Mouse (Mus musculus) thymus, postnatal 25 days (tissue): ENCODE measurements around the gene Sestd1.

Source experiments
- DNase-seq: peaks from one replicate; pipeline ENCODE4 v3.0.0; 2022

Gene Sestd1

DNA sequence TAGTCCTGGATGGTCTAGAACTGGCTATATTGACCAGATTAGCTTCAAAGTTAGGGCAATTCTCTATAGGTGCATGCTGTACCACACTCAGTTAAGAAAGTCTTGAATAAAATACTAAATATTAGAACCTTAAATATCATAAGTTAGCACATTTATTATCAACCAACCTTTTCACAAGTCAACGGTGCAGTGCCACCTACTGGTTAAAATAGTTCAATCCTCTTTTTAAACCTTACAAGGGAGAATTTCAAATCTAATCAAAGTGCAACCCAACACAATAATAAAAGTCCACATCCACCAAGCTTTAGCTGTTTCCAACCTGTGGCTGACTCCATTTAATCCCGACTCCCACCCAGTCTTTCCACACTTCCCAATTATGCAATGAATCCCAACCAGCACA is 76.5 kb downstream of the Sestd1 start:
- no peak for DNase-seq

DNA sequence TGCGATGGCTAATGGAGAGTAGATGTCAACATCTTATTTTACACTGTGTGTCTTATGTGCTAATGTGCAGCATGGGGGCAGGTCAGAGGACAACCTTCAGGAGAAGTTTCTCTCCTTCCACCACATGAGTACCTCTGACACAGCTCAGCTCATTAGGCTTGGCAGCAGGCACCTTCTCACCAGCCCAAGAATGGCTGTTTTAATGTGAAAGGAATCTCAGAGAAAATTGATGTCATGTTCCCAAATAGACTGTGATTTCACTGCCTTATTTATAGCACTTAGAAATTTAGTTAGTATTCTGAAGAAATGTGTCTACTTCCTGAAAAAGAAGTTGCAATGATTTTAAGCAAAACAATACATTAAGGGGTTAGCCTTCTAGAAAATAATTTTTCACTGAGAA is 78.5 kb downstream of the Sestd1 start:
- no peak for DNase-seq

DNA sequence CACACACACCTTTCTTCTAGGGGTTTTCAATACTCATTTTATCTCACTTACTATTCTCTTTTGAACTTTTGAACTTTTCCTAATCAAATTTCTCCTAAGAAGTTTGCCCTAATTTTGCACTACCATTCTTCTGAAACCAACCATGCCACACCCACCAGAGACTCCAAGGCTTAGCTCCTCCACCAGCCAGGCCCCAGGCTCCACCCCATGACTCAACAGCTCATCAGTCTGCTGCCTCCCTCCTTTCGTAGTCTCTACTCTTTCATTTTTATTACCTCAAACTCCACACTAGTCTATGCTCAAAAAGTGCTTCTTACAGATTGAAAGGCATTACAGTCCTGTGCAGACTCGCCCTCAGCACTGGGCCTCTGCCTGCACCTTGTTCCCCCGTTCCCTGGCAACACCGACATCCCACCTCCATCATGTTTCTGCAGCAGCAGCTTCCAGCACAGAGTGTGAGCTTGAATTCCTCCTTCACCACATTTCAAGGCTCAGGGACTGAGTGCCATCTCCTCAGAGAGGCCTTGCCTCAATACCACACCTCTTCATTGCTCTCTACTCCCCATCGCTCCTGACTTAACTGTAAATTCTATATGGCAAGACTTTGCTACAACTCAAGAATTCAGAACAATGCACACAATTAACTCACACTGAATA is 79.3 kb downstream of the Sestd1 start:
- no peak for DNase-seq

DNA sequence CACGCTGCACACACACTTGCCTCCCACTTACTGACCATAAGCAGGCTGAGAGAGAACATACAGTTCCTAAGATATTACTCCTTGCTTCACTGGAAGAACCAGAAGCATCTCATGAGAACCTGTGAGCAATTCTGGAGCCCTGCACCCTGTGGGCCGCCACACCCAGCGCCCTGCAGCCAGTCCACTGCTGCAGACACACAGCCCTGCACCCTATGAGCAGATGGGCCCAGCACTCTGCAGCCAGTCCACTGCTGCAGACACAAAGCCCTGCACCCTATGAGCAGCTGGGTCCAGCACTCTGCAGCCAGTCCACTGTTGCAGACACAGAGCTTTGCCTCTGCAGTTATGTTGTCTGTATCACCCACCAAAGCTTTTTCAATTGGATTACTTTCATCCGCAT is 80.0 kb downstream of the Sestd1 start:
- no peak for DNase-seq

DNA sequence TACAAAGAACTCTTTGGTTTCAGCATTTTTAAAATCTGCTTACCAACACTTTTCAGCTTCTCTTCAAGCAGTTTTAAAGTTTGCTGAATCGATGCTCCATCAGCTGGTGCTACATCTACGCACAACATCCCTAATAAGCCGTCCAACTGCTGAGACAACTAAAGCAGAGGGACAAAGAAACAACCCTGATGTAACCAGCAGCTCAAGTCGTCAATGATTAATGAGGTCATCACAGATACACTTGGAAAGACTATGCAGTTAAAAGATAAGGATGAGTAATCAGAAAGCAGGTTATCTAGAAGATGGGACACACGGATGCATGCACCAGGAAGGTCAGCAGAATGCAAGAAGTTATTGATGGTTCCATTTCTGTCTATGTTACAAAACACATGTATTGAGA is 82.1 kb downstream of the Sestd1 start:
- DNase-seq, result no peak

DNA sequence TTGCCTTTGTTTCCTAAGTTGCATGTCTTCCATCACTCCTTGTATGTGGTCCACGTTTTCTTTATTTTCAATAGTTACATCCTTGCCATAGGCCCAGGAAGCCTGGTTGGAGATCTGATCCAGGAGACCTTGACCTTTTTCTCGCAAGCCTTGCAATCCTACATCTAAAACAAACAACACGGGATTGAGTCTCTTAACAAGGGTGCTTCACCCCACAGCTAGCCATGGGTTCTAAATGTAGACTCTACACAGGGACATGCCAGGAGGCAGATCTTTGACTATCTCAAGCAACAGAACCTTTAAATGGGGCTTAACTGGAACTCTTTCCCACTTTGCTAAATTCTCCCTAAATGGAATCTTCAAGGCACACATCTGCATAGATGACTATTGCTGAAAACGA is 83.6 kb downstream of the Sestd1 start:
- no peak for DNase-seq

DNA sequence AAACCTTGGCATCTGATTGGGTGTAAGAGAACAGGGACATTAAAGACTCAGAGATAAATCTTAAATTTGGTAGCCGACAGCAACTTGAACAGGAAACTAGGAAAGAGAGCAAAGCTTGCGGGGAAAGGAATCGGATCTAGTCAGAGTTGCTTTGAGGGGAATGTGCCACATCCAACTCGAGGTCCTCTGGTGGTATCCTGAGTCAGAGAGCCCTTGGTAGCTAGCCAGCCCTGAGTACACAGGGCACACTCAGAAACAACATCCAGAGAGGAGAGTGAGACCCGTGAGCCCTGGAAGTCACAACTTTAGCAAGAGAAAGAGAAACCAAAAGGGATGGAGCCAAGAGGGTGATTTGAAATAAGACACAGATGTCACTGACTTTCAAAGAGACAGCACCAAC is 85.3 kb downstream of the Sestd1 start:
- no peak for DNase-seq

DNA sequence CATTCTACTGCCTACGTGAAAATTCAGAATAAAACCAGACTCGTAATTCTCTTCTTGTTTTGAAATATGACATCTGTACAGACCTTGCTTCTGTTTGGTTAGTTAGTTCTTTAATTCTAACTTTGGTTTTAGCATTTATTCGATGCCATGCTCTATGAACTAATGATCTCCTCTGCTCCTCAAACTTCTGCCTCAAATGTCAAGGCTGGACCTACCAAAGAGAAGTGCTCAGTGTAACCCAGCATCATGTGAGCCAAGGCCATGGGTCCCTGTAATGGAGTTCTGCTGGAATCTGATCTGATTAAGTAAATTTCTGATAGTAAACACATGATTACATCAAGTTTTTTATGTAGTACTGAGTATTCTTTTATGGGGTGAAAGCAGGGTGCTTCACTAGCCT is 88.6 kb downstream of the Sestd1 start:
- DNase-seq, result no peak

DNA sequence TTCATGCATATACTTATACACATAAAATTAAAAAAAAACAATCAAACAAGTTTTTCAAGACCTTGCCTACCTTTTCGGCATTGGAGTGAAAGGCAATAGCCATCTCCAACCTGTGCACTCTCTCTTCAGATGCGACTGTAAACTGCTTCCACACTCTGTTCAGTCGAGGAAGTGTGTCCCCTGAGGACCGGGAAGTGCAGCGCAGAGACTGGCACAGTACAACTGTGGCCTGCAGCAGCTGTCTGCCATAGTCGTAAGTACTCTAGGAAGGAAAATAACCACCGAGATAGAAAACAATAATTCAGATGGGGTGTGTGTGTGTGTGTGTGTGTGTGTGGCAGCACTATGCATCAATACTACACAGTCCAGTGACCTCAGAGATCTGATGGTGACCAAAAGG is 89.5 kb downstream of the Sestd1 start:
- no peak for DNase-seq

DNA sequence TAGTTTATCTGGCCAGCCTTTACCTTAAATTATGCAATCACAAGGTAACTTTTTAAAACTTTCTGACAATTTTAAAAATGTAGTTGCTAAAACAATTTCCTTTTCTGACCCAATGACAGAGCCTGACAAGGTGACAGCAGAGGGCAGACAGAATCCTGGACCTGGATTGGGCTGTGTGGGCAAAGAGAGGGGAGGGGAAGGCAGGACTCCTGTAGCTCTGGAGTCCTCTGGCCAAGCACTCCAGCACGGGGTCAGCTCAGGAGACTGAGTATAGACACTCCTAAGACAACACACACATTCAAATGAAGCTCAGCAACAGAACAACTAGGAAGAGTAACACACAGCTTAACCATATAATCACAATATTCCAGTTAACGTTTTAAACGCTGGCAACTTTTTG is 90.1 kb downstream of the Sestd1 start:
- no peak for DNase-seq

DNA sequence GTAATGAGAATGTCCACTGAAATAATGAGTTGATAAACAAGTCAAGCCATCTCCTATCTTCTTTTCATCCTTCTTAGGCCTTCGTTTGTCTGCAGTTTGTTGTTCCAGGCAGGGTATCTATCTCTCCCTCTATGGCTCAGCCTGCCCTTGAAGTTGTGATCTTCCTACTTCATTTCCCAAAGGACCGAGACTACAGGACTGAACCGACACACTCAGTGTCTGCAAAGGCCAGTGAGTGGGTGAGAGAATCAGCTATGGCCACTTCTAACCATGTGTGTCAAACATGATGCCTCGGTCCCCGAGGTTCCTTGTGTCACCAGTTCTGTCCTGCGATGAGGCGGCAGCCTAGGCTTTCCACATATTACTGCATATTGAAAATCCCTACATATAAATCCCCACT is 90.7 kb downstream of the Sestd1 start:
- DNase-seq, result no peak

DNA sequence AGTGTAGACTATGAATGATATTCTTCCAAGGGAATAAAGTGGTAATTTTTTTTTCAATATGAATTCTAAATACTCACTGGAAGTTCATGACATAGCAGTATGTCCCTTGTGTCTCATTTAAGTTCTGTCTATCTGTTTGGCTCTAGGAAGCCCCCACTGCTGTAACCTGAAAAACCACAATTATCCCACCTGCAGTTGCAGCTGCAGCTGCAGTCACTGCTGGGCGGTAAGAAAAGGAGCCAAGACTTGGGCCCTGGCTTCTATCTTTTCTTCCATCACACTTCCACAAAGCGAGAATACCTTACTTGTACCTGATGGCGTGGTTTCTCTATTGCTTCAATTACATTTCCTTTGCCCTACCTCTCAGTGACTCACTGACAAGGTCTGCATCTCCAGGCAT is 92.9 kb downstream of the Sestd1 start:
- DNase-seq, result peak; percentile 59

DNA sequence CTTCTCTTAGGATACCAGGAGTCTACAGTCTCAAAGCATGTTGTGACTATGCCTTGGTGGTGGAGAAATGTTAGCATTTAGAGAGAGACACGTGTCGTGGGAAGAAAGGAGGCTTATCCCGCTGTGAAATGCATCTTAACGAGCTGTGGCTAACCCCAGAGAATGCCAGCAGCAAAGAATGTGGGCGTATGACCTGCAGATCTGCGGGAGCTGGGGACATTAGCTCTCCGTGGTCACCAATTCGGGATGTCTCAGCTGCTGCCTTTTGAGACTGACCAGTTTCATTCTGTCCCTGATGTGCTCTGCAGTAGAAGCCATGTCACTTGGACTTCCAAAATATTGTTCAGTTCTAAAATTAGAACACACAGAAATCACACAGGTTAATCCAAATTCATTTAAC is 93.5 kb downstream of the Sestd1 start:
- no peak for DNase-seq

DNA sequence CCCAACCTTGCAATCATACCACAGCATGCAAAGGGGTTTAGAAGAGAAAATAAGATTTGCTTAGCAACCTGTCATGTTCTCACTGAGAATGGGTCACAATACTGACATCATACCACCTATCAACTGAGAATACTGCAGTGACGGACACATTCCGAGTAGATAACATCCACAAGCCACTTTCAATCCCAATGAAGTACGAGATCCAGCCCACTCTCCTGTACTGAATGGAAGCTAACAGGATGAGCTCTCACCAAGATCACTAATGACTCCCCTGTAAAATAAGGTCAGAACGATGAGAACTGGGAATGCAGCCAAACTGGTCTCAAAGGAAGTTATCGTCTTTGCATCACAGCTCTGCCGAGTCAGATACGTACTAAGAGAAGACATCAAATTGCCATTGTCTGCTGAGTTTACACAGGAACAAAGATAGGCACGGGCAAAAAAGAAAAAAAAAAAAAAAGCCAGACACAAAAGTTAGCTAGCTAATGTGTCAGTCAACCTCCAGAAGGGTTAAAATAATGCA is 96.3 kb downstream of the Sestd1 start:
- no peak for DNase-seq

DNA sequence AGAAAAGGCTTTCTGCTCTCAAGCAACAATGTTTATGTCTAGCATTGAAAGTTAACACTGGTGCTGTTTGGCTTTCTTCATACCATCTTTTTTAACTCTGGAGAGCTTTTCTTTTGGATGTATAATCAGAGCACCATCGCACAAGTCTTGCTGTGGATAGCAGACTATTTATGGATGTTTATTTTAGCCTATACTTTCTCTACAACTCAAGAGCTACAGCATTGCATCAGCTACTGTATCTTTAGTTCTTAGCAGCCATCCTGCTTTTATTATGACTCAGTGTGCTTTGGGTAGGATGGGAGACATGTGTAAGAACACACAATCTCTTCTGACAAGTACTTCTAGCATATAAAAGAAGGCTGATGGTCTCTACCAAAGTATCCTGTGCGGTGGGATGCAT is 96.7 kb downstream of the Sestd1 start:
- no peak for DNase-seq

DNA sequence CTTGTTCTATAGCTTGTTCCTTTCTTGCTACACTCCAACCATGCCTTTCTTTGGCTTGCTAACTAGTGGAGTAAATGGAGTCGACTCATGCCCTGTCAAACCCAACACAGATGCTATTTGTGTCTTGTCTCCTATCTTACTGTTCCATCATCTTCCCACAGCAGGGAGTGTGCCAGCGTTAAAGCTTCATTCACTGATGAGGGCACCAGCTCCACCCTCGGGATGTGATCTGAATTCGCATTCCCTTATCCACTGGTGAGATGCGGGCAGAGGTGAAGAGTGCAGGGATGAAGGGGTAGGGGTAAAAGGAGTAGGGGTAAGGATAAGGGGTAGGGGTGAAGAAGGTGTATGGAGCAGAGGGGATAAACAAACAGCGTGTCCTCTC is 97.4 kb downstream of the Sestd1 start:
- DNase-seq, result no peak

DNA sequence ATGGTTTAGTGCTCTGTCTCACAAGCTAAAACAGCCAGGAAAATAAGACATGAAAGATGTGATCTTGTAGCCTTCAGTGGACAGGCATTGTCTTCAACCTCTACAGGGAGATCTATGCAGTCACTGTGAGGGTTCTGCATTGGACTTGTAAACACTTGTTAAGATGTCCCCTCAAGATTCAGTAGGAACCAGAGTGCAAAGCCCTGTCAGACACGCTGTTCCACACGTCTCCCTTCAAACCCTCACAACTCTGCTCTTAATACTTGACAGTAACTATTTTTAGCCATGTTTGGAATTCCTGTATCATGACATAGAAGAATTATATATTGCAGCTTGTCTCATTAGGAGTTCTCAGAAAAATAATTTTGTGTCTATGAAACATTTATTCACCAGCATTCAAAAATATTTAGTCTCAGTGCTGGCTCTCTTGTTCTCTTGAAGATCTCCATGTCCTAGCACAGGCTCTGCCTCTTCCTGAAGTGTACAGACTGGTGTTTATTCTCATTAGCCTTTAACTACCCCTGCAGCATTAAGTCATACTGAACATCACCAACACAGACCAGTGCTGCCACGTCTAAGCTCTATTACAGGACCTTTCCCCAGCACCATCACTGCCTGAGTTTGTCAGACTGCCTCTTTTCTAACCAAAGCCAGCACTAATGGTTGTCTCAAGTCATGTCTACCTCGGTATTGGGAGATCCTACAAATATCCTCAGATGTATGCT is 98.0 kb downstream of the Sestd1 start:
- no peak for DNase-seq

DNA sequence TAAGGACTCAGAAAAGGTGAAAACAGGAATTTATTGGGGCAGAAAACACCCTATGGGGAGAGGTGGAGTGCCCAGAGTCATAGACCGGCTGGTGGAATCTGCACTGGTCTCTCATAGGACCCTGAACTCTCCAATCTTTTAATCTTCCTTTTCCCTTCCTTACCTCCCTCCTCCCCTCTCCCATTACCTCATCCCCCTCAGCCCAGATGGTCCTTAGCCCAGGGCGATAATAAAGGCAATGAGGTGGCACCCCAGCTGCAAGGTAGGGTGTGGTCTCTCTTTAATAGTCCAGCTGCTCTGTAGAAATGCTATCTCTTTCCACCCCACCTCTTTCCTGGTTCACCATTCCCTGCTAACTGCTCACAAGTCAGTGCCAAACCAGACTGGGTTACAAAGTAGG is 102.9 kb downstream of the Sestd1 start:
- DNase-seq, result no peak

DNA sequence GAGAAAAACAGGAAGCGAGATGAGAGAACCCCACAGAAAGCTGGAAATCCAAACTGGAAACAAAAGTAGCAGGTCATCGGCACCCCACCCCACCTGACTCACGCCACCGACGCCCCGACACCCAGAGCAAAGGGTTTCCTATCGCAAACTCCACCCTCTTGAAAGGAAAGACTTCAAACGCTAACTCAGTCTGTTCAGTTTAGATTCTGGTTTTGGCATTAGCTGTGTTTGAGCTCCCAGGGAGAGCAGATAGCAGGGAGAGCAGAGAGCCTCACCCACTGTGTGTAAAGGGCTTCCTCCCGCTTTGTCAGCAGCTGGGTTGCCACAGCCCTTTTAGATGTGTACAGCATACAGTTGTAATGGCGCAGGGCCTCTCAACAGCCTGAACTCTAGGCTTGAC is 104.0 kb downstream of the Sestd1 start:
- peak; percentile 46 for DNase-seq

DNA sequence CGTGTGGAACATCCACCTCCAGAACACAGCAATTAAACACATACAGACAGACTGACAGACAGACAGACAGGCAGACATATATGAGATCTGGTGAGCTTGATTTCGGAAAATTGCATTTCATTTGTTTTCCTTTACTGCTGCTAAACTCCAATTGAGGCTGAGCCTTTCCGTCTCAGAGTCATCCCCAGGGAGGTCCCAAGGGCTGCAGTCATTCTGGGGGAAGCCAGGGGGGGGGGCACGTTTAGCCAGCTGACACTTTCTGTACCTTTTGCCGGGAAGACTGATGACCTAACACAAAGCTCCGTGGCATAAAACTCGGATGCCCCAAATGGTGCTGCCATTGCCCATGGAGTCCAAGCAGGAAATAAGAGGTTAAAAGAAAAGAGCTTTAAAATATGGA is 105.0 kb downstream of the Sestd1 start:
- no peak for DNase-seq

DNA sequence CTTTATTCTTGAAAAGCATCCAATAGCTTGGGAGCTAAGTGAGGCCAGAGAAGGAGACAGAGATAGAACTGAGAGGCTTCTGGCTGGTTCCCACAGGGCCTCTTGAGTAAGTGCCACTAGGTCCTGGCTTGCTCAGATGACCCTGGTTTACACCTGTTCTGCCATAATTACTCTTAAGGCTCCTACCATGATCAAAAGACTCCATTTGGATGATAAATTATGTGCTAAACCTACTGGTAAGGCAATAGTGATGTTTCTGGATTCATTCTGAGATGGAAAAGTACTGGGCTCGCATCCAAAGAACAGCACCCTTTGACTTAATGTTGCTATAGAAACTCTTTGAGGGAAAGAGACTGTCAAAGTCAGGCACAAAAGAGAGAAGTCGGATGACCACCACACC is 106.1 kb downstream of the Sestd1 start:
- DNase-seq, result no peak

DNA sequence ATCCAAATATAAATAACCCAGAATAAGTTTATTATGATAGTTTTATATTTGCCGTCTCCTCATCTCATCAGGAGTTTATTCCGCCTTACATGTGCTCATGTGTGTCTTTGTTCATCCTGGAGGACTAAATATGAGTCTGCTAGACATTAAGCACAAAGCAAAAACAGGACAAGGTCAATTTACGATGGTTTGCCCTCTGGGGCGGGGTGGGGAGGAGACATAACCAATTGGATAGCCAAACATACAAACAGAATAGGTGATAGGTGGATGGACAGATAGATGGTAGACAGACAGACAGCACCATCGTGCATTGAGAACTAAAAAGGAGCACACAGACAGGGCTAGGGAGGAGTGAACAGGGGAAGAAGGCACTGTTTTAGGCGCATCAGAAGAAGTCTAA is 106.6 kb downstream of the Sestd1 start:
- no peak for DNase-seq

DNA sequence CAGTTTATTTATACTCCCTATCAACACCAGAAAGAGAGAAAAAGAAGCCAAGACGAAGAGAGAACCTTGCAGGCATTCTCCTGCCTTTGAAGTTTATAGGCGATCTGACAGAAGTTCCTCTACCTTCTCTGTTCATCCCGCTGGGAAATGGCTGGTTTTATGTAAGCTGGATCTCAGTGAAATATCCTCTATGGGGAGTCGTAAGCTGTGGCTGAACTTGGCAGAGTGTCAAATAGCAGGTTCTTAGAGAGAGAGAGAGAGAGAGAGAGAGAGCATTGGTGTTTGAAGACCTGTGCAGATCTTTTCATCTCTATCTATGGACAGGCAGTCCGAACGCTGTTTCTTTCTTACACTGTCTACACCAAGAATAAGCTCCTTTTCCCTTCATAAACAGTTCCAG is 107.0 kb downstream of the Sestd1 start:
- no peak for DNase-seq

DNA sequence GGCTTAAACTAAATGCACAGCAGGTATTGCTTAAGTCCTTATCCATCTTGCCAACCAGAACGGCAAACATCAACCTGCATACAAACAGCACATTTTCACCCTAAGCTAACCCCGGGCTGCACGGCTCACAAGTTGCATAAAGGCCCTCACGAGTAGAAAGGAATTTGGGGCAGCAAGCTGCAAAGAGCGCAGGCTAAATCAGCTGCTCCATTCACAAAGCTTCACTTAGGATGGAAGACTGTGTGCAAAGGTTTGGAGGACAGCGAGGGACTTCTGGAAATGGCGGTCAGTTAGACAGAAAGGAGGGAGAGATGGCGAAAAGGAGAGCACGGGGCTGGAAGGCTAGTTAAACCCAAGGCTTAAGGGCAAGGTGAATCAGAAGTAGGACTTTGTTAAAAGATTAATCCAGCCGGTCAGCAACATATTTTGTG is 108.1 kb downstream of the Sestd1 start:
- no peak for DNase-seq
